Mouse (Mus musculus): ENCODE measurements around the gene Slc43a2. TPM values are rescaled to one million over a fixed set of nuclear protein-coding genes. Genes with fewer than 3 reads are reported as not detected.

The Slc43a2 gene
- polyA plus RNA-seq, 1 experiment from 2014 or later = 7.5 TPM

GRCm38 (mm10) chr11:75540209-75540608 is 8.7 kb downstream of the Slc43a2 start:
- 82% methylated on average over 8 of the region's 8 CpGs for WGBS
- H3K4me2 ChIP-seq (ENCODE audit: low read depth, low read length, severe bottlenecking) = no peak overlapping the region
- no peak for ATAC-seq (replicated peaks; ENCODE audit: low FRiP score)

GRCm38 (mm10) chr11:75540710-75541581 is 9.5 kb downstream of the Slc43a2 start:
- Histone ChIP-seq H3K4me2 (ENCODE audit: low read depth, low read length, severe bottlenecking) (no peak overlapping the region), H3K27me3 (ENCODE audit: control insufficient read depth, insufficient read depth, low read length) (no peaks in the 10 kb centered on the region), H3K9ac (ENCODE audit: low read length) (no peak overlapping the region), H3K36me3 (ENCODE audit: control insufficient read depth, insufficient read depth, low read length) (no peaks in the 10 kb centered on the region), H3K4me1 (replicated peaks; ENCODE audit: control insufficient read depth, insufficient read depth, low read length) (no peaks in the 10 kb centered on the region; the same call in 1 of the 2 replicates), H3K4me3 (ENCODE audit: low read depth, low read length) (no peak overlapping the region), H3K27ac (ENCODE audit: low read depth, low read length) (no peak overlapping the region), H3K9me3 (ENCODE audit: control insufficient read depth, low read length) (no peaks in the 10 kb centered on the region)
- 77% methylated on average over 19 of the region's 19 CpGs for WGBS
- DNase-seq (ENCODE audit: low spot score) = no peak
- no peak for ATAC-seq (replicated peaks; ENCODE audit: low FRiP score)

More at GRCm38 (mm10) chr11:75540209-75540608, 8.7 kb downstream of the Slc43a2 start:
- Histone ChIP-seq H3K4me1 (replicated peaks; ENCODE audit: control insufficient read depth, insufficient read depth, low read length) (no peaks in the 10 kb centered on the region; the same call in 1 of the 2 replicates), H3K36me3 (ENCODE audit: control insufficient read depth, insufficient read depth, low read length) (no peaks in the 10 kb centered on the region), H3K9me3 (ENCODE audit: control insufficient read depth, low read length) (no peaks in the 10 kb centered on the region), H3K4me3 (ENCODE audit: low read depth, low read length) (no peak overlapping the region), H3K27me3 (ENCODE audit: control insufficient read depth, insufficient read depth, low read length) (no peaks in the 10 kb centered on the region), H3K9ac (ENCODE audit: low read length) (no peak overlapping the region), H3K27ac (ENCODE audit: low read depth, low read length) (no peak overlapping the region)
- no peak for DNase-seq (ENCODE audit: low spot score)

GRCm38 (mm10) chr11:75544713-75545112 is 13.2 kb downstream of the Slc43a2 start:
- Histone ChIP-seq H3K4me2 (ENCODE audit: low read depth, low read length, severe bottlenecking) (no peak overlapping the region), H3K9ac (ENCODE audit: low read length) (no peak overlapping the region), H3K27ac (ENCODE audit: low read depth, low read length) (no peak overlapping the region), H3K4me1 (replicated peaks; ENCODE audit: control insufficient read depth, insufficient read depth, low read length) (0 out of 2 replicates have a peak, but pooled peaks cover under 1% of the 10 kb centered on the region), H3K9me3 (ENCODE audit: control insufficient read depth, low read length) (no peaks in the 10 kb centered on the region), H3K4me3 (ENCODE audit: low read depth, low read length) (no peak overlapping the region), H3K27me3 (ENCODE audit: control insufficient read depth, insufficient read depth, low read length) (no peaks in the 10 kb centered on the region), H3K36me3 (ENCODE audit: control insufficient read depth, insufficient read depth, low read length) (no peaks in the 10 kb centered on the region)
- ATAC-seq (replicated peaks; ENCODE audit: low FRiP score) (no peak), DNase-seq (ENCODE audit: low spot score) (no peak)
- WGBS = 89% methylated on average over 9 of the region's 9 CpGs

- H3K36me3 ChIP-seq (ENCODE audit: control insufficient read depth, insufficient read depth, low read length) = no peaks in the 10 kb centered on the region
- H3K4me3 ChIP-seq (ENCODE audit: low read depth, low read length) = no peak overlapping the region
- H3K4me2 ChIP-seq (ENCODE audit: low read depth, low read length, severe bottlenecking) = no peak overlapping the region
- H3K27me3 ChIP-seq (ENCODE audit: control insufficient read depth, insufficient read depth, low read length) = no peaks in the 10 kb centered on the region
- H3K27ac ChIP-seq (ENCODE audit: low read depth, low read length) = no peak overlapping the region
- H3K9me3 ChIP-seq (ENCODE audit: control insufficient read depth, low read length) = no peaks in the 10 kb centered on the region
- no peak overlapping the region for H3K9ac ChIP-seq (ENCODE audit: low read length)
- ATAC-seq (replicated peaks; ENCODE audit: low FRiP score) (no peak), DNase-seq (ENCODE audit: low spot score) (no peak)
- 0 out of 2 replicates have a peak, but pooled peaks cover 5% of the 10 kb centered on the region for H3K4me1 ChIP-seq (replicated peaks; ENCODE audit: control insufficient read depth, insufficient read depth, low read length)
- 73% methylated on average over 4 of the region's 4 CpGs for WGBS
Observed at GRCm38 (mm10) chr11:75546057-75546456, 14.6 kb downstream of the Slc43a2 start.

GRCm38 (mm10) chr11:75549658-75550111 is 18.2 kb downstream of the Slc43a2 start:
- DNase-seq (ENCODE audit: low spot score) = no peak
- Histone ChIP-seq H3K36me3 (ENCODE audit: control insufficient read depth, insufficient read depth, low read length) (no peaks in the 10 kb centered on the region), H3K4me3 (ENCODE audit: low read depth, low read length) (no peak overlapping the region), H3K9me3 (ENCODE audit: control insufficient read depth, low read length) (no peaks in the 10 kb centered on the region), H3K4me2 (ENCODE audit: low read depth, low read length, severe bottlenecking) (no peak overlapping the region), H3K9ac (ENCODE audit: low read length) (no peak overlapping the region), H3K27me3 (ENCODE audit: control insufficient read depth, insufficient read depth, low read length) (no peaks in the 10 kb centered on the region), H3K27ac (ENCODE audit: low read depth, low read length) (no peak overlapping the region), H3K4me1 (replicated peaks; ENCODE audit: control insufficient read depth, insufficient read depth, low read length) (0 out of 2 replicates have a peak, but pooled peaks cover 5% of the 10 kb centered on the region)
- 66% methylated on average over 5 of the region's 5 CpGs for WGBS
- ATAC-seq (replicated peaks; ENCODE audit: low FRiP score) = no peak

DNA sequence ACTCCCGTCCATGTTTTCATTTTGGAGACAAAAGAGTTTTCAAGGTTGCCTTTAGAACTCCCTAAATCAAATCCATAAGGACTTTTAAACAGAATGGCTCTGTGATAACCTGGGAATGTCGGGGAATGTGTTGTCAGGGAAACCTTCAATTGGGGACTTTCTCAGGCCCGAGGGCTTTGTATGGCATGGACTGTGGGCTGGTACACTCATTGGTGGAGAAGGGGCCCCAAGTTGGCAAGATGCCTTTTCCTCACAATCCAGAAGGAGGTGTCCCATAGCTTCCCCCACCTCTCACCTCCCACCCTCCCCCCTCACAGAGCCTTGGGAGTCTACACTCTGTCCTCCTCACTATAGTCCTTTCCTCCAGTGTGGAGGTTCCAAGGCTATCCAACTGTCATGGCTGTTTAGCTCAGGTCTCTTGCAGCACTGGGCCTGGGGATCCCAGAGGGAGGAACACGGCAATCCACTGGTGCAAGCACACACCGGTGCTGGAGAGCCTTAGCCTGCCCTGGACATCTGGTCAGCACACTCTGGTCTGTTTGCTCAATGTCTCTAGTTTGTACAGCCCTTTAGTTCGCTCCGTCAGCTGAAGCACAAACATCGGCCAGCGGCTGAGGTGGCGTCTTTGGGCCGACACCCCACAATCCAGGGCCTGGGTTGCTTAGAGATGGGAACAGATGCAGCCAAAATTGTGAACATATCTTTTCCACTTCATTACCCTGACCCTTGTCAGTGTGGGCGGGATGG is 18.9 kb downstream of the Slc43a2 start:
- Histone ChIP-seq H3K36me3 (ENCODE audit: control insufficient read depth, insufficient read depth, low read length) (no peaks in the 10 kb centered on the region), H3K9ac (ENCODE audit: low read length) (no peak overlapping the region), H3K9me3 (ENCODE audit: control insufficient read depth, low read length) (no peaks in the 10 kb centered on the region), H3K27me3 (ENCODE audit: control insufficient read depth, insufficient read depth, low read length) (no peaks in the 10 kb centered on the region), H3K4me2 (ENCODE audit: low read depth, low read length, severe bottlenecking) (no peak overlapping the region), H3K27ac (ENCODE audit: low read depth, low read length) (no peak overlapping the region), H3K4me1 (replicated peaks; ENCODE audit: control insufficient read depth, insufficient read depth, low read length) (0 out of 2 replicates have a peak, but pooled peaks cover 5% of the 10 kb centered on the region), H3K4me3 (ENCODE audit: low read depth, low read length) (no peak overlapping the region)
- ATAC-seq (replicated peaks; ENCODE audit: low FRiP score) = no peak
- WGBS = 74% methylated on average over 12 of the region's 12 CpGs
- DNase-seq (ENCODE audit: low spot score) = no peak

GRCm38 (mm10) chr11:75551321-75551720 is 19.8 kb downstream of the Slc43a2 start:
- no peak overlapping the region for H3K4me3 ChIP-seq (ENCODE audit: low read depth, low read length)
- H3K27me3 ChIP-seq (ENCODE audit: control insufficient read depth, insufficient read depth, low read length) = no peaks in the 10 kb centered on the region
- no peak overlapping the region for H3K9ac ChIP-seq (ENCODE audit: low read length)
- no peak overlapping the region for H3K27ac ChIP-seq (ENCODE audit: low read depth, low read length)
- H3K4me1 ChIP-seq (replicated peaks; ENCODE audit: control insufficient read depth, insufficient read depth, low read length) = 0 out of 2 replicates have a peak, but pooled peaks cover 5% of the 10 kb centered on the region
- H3K36me3 ChIP-seq (ENCODE audit: control insufficient read depth, insufficient read depth, low read length) = no peaks in the 10 kb centered on the region
- WGBS = 89% methylated on average over 5 of the region's 5 CpGs
- no peaks in the 10 kb centered on the region for H3K9me3 ChIP-seq (ENCODE audit: control insufficient read depth, low read length)
- no peak overlapping the region for H3K4me2 ChIP-seq (ENCODE audit: low read depth, low read length, severe bottlenecking)
- DNase-seq (ENCODE audit: low spot score) = no peak
- ATAC-seq (replicated peaks; ENCODE audit: low FRiP score) = no peak

- Histone ChIP-seq H3K4me1 (replicated peaks; ENCODE audit: control insufficient read depth, insufficient read depth, low read length) (0 out of 2 replicates have a peak, but pooled peaks cover 5% of the 10 kb centered on the region), H3K27me3 (ENCODE audit: control insufficient read depth, insufficient read depth, low read length) (no peaks in the 10 kb centered on the region), H3K27ac (ENCODE audit: low read depth, low read length) (no peak overlapping the region), H3K9ac (ENCODE audit: low read length) (peak overlapping the region; percentile 17; the same call in 1 of the 2 replicates), H3K9me3 (ENCODE audit: control insufficient read depth, low read length) (no peaks in the 10 kb centered on the region), H3K4me3 (ENCODE audit: low read depth, low read length) (no peak overlapping the region), H3K36me3 (ENCODE audit: control insufficient read depth, insufficient read depth, low read length) (no peaks in the 10 kb centered on the region), H3K4me2 (ENCODE audit: low read depth, low read length, severe bottlenecking) (no peak overlapping the region)
- 79% methylated on average over 9 of the region's 9 CpGs for WGBS
- ATAC-seq (replicated peaks; ENCODE audit: low FRiP score) = no peak
- no peak for DNase-seq (ENCODE audit: low spot score)
Observed at GRCm38 (mm10) chr11:75551961-75552441, 20.5 kb downstream of the Slc43a2 start.

Measured in forebrain, embryonic 11.5 days (tissue).